Mouse (Mus musculus): Measurements from ENCODE around the gene Usp53.
"Not testable (repeated sequence)": the region's sequence is repeated elsewhere in the genome, so short reads cannot be mapped to it uniquely, and the experiment has no call there.

GRCm38 (mm10) chr3:122937176-122937575, 47.1 kb downstream of the Usp53 start:
- not testable (repeated sequence) for TF ChIP-seq CTCF (IDR thresholded peaks at IDR 0.05; ENCODE audit: low read depth, low read length); POLR2A (IDR thresholded peaks at IDR 0.05; ENCODE audit: borderline replicate concordance, low read depth, low read length)

Measured in bone marrow macrophage, adult 2 months (primary cell).